Mouse (Mus musculus): ENCODE measurements around the gene Zfp53.

DNA sequence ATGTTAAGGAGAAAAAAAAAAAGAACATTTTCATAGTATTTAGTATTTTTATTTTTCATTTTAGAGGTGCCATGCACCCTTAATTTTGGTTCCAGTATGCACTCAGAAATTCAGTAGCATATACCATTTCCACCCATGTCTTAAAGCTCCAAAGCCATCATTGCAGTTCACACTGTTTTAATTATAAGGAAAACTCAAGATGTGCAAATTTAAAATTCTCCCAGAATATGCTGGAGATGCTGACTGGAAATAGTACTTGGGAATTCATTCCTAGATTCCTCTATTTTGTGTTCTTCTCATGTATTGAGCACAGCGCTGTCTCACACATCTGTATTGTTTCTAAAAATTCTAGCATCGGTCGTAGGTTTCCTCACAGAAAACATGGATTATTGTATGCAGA, 17.5 kb downstream of the Zfp53 start:
- TF ChIP-seq POLR2A (IDR thresholded peaks at IDR 0.05; ENCODE audit: borderline replicate concordance, control insufficient read depth, low read depth, low read length), result no peak
- TF ChIP-seq CTCF (IDR thresholded peaks at IDR 0.05; ENCODE audit: control insufficient read depth, insufficient read depth, low read length), result no peak

Data from bone marrow, adult 2 months (tissue).